Mouse (Mus musculus) lung, embryonic 15.5 days (tissue): Measurements from ENCODE around the gene Idh1. TPM values are rescaled to one million over a fixed set of nuclear protein-coding genes. Genes with fewer than 3 reads are reported as not detected.
A peak's percentile ranks its signal among the peaks of the same experiment; 100 is the strongest.

Source experiments
- ATAC-seq: fragments of 200-750 bp; cut with Nextera tagmentation; 2 replicates; pipeline ENCODE4 v1.8.0; 2017; ENCODE audit warnings: moderate number of reproducible peaks, borderline replicate concordance; ENCODE audit not compliant: low FRiP score, low TSS enrichment; ENCODE audit errors: extremely low read depth
- H3K27ac ChIP-seq: fragments of 300-500 bp; sonication (generic); 2 replicates; pipeline ENCODE4 v1.5.1; 2015; ENCODE audit warnings: moderate library complexity, mild to moderate bottlenecking, inconsistent platforms
- H3K27me3 ChIP-seq: fragments of 300-500 bp; sonication (generic); 2 replicates; pipeline ENCODE4 v1.6.1; 2015; ENCODE audit warnings: inconsistent platforms
- H3K36me3 ChIP-seq: fragments of 300-500 bp; sonication (generic); 2 replicates; pipeline ENCODE4 v1.6.1; 2015; ENCODE audit warnings: inconsistent platforms
- H3K4me1 ChIP-seq: fragments of 300-500 bp; sonication (generic); 2 replicates; pipeline ENCODE4 v1.6.1; 2015; ENCODE audit warnings: inconsistent platforms
- H3K4me2 ChIP-seq: fragments of 300-500 bp; sonication (generic); 2 replicates; pipeline ENCODE4 v1.6.1; 2015; ENCODE audit warnings: inconsistent platforms, mild to moderate bottlenecking, moderate library complexity
- H3K4me3 ChIP-seq: fragments of 300-500 bp; sonication (generic); 2 replicates; pipeline ENCODE4 v1.5.1; 2015; ENCODE audit warnings: mild to moderate bottlenecking, inconsistent platforms
- H3K9ac ChIP-seq: fragments of 300-500 bp; sonication (generic); 2 replicates; pipeline ENCODE4 v1.6.1; 2015; ENCODE audit warnings: inconsistent platforms
- H3K9me3 ChIP-seq: fragments of 300-500 bp; sonication (generic); 2 replicates; pipeline ENCODE4 v1.6.1; 2016; ENCODE audit warnings: inconsistent platforms
- WGBS: fragments of 180-500 bp; shearing (Covaris S2); methylation state at CpG from one replicate; pipeline ENCODE4 v1.1.7; 2015; 5-methylcytosine and 5-hydroxymethylcytosine counted together
- polyA plus RNA-seq: library from polyadenylated mRNA; unstranded; fragments of >200 nt; fragmentation: Nextera tagmentation; extraction: Ambion mirVana; gene quantifications from 2 replicates; pipeline ENCODE4 v1.2.1, GENCODE M21; 2015

The Idh1 gene
- polyA plus RNA-seq, 1 experiment from 2014 or later: 119 TPM

DNA sequence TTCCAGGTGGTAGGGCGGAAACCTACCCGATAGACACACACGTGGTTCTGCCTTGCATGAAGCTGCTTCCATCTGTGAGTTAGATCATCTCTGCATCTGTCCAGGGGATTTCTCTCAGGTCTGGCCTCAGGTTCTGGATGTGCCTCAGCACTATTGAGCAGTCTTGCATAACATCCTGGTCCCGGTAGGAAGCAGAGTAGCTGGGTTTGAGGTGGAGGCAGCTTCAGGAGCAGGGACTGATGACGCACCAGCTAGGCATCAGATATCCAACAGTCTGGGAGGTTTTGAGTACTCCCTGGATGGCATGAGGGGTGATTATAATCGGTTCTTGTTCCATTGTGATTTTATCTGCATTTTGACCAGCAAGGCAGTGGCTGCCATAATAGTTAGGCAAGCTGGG is 48.7 kb downstream of the Idh1 start:
- Histone ChIP-seq H3K4me3 (no peak overlapping the region), H3K9me3 (no peaks in the 10 kb centered on the region), H3K27me3 (no peaks in the 10 kb centered on the region), H3K27ac (no peak overlapping the region), H3K9ac (no peak overlapping the region), H3K4me1 (no peaks in the 10 kb centered on the region), H3K36me3 (no peaks in the 10 kb centered on the region), H3K4me2 (no peak overlapping the region)
- ATAC-seq: no peak
- 85% methylated on average over 6 of the region's 6 CpGs for WGBS

- Histone ChIP-seq H3K27me3 (no peaks in the 10 kb centered on the region), H3K36me3 (no peaks in the 10 kb centered on the region), H3K9me3 (no peaks in the 10 kb centered on the region), H3K4me1 (no peaks in the 10 kb centered on the region), H3K9ac (no peak overlapping the region), H3K4me3 (no peak overlapping the region), H3K4me2 (no peak overlapping the region), H3K27ac (no peak overlapping the region)
- 68% methylated on average over 1 of the region's 1 CpGs for WGBS
- no peak for ATAC-seq
Measured at GRCm38 (mm10) chr1:65132833-65133232, 53.5 kb downstream of the Idh1 start.

DNA sequence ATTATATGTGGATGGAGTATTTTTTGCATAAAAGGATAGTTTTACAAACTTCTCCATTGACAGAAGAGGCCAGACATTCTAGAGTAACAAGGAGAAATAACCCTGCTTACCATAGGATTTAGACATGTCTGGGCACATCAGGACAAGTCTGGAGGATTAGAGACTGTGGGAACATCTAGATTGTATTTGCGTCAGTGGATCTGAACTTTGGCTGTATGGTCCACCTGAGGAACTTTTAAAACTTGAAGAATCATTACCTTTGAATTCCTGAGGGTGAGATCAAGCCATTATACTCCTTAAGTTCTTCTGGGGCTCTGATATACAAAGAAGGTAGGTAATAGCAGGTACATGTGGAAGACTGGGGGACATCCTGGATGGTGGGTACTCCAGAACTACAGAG is 54.6 kb downstream of the Idh1 start:
- Histone ChIP-seq H3K4me3 (no peak overlapping the region), H3K4me2 (no peak overlapping the region), H3K27ac (no peak overlapping the region), H3K4me1 (no peaks in the 10 kb centered on the region), H3K9me3 (no peaks in the 10 kb centered on the region), H3K27me3 (no peaks in the 10 kb centered on the region), H3K36me3 (no peaks in the 10 kb centered on the region), H3K9ac (no peak overlapping the region)
- WGBS: 85% methylated on average over 1 of the region's 1 CpGs
- ATAC-seq: no peak

DNA sequence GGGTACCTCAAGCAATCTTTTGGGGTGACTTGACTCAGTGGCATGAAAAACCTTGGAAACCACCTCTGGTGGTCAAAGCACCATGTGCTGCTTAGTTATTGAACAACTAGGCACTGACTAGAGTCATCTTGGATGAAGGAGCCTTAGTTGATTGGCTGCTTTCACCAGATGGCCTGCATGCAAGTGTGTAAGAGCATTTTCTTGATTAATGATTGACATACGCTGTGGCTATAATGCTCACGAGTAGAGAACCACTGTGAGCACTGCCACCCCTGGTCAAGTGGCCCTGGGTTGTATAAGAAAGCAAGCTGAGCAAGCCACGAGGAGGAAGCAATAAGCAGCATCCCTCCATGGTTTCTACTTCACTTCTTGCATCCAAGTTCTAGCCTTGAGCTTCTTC is 56.1 kb downstream of the Idh1 start:
- WGBS: 65% methylated on average over 3 of the region's 3 CpGs
- Histone ChIP-seq H3K4me3 (no peak overlapping the region), H3K9ac (no peak overlapping the region), H3K9me3 (no peaks in the 10 kb centered on the region), H3K27me3 (no peaks in the 10 kb centered on the region), H3K4me2 (no peak overlapping the region), H3K27ac (no peak overlapping the region), H3K36me3 (no peaks in the 10 kb centered on the region), H3K4me1 (no peaks in the 10 kb centered on the region)
- no peak for ATAC-seq

- ATAC-seq: no peak
- Histone ChIP-seq H3K4me1 (no peaks in the 10 kb centered on the region), H3K9me3 (no peaks in the 10 kb centered on the region), H3K9ac (no peak overlapping the region), H3K27ac (no peak overlapping the region), H3K4me3 (no peak overlapping the region), H3K36me3 (no peaks in the 10 kb centered on the region), H3K27me3 (no peaks in the 10 kb centered on the region), H3K4me2 (no peak overlapping the region)
- WGBS: 47% methylated on average over 3 of the region's 3 CpGs
Measured at GRCm38 (mm10) chr1:65129634-65130180, 56.6 kb downstream of the Idh1 start.

GRCm38 (mm10) chr1:65122574-65123372 is 63.5 kb downstream of the Idh1 start, which contains the start of gene D630023F18Rik:
Gene D630023F18Rik (minus strand): TSS chr1:65123214.
- Histone ChIP-seq H3K27ac (no peak within 1 kb of the TSS), H3K4me3 (no peak within 1 kb of the TSS), H3K4me2 (peak within 1 kb of the TSS; percentile 23; the same call in 1 of the 2 replicates), H3K9me3 (no peaks in the 10 kb centered on the region), H3K36me3 (no peaks in the 10 kb centered on the region), H3K9ac (no peak within 1 kb of the TSS), H3K4me1 (no peaks in the 10 kb centered on the region), H3K27me3 (no peaks in the 10 kb centered on the region)
- no peak for ATAC-seq
- WGBS: 17% methylated on average over 9 of the region's 9 CpGs

DNA sequence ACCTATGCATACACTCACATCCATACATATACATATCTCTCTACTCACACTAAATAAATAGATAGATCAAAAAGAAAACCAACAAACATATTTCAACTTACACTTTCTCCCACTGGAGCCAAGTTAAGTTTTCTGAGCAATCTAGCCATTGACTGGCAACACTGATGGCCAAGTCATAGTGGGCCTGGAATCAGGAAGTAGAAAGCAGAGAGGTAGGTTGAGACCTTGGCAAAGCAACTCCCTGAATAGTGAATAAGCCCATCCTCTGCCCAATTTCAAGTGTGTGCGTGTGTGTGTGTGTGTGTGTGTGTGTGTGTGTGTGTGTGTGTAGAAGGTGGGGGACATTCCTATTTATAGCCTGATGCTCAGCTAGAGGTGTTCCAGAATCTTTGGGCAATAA is 66.9 kb downstream of the Idh1 start, which contains the start of gene Gm28845:
TSS of gene Gm28845 (minus strand) at position 121 of the 400 bp plus-strand sequence.
- H3K27me3 ChIP-seq: no peaks in the 10 kb centered on the region
- no peaks in the 10 kb centered on the region for H3K36me3 ChIP-seq
- no peak within 1 kb of the TSS for H3K27ac ChIP-seq
- no peak within 1 kb of the TSS for H3K9ac ChIP-seq
- no peaks in the 10 kb centered on the region for H3K4me1 ChIP-seq
- no peak for ATAC-seq
- WGBS: 81% methylated on average over 1 of the region's 1 CpGs
- no peak within 1 kb of the TSS for H3K4me3 ChIP-seq
- H3K9me3 ChIP-seq: no peaks in the 10 kb centered on the region
- H3K4me2 ChIP-seq: no peak within 1 kb of the TSS

GRCm38 (mm10) chr1:65118150-65118913 is 68.0 kb downstream of the Idh1 start:
- no peaks in the 10 kb centered on the region for H3K36me3 ChIP-seq
- H3K27me3 ChIP-seq: no peaks in the 10 kb centered on the region
- ATAC-seq: no peak
- 61% methylated on average over 8 of the region's 8 CpGs for WGBS
- no peaks in the 10 kb centered on the region for H3K4me1 ChIP-seq
- H3K27ac ChIP-seq: no peak overlapping the region
- H3K9me3 ChIP-seq: no peaks in the 10 kb centered on the region
- H3K9ac ChIP-seq: no peak overlapping the region
- H3K4me2 ChIP-seq: no peak overlapping the region
- no peak overlapping the region for H3K4me3 ChIP-seq

DNA sequence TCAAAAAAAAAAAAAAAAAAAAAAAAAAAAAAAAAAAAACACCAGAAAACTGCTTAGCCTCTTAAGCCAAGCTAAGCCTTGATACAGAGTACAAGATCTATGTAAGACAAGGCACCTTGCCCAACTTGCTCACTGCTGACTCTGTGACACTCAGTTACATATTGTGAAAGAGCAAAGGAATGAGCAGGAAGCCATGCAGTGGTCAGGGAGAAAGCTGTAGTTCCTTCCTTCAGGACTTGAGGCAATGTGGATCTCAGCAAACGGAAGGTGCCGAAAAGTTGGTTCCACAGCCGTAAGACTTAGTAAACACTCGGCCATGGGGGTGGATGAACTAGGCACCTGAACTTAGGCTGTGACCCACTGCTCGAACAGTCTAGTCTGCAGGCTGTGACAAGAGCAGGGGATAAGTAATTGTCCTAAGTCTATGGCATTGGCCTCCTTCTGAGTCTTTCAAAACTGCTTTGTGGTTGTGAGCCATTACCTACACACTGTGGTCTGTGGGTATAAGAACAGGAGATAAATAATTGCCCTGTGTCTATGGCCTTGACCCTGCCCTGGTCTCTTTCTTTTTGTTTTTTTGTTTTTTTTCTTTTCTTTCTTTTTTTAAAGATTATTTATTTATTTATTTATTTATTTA is 72.6 kb downstream of the Idh1 start:
- no peaks in the 10 kb centered on the region for H3K36me3 ChIP-seq
- no peak overlapping the region for H3K4me2 ChIP-seq
- no peaks in the 10 kb centered on the region for H3K9me3 ChIP-seq
- no peak overlapping the region for H3K9ac ChIP-seq
- ATAC-seq: no peak; the same call in 1 of the 2 replicates
- H3K27me3 ChIP-seq: no peaks in the 10 kb centered on the region
- no peak overlapping the region for H3K4me3 ChIP-seq
- no peak overlapping the region for H3K27ac ChIP-seq
- 86% methylated on average over 5 of the region's 5 CpGs for WGBS
- H3K4me1 ChIP-seq: no peaks in the 10 kb centered on the region

DNA sequence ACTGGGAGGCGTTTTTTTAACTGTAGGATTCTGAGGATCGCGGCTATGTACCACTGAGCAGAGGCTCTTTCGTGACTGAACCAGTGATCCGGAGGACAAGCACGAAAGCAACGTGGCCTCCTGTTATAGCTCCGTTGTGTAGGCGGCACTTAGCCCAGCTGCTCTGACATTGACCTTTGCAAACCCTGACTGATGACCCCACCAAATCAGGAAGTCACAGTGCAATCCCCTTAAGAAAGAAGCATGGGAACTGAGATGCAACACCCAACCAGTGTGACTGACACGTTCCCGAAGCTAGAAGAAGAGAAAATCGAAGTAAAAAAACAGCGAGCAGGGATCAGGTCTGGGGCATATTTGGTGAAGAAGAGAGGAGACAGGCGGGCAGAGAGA is 73.5 kb downstream of the Idh1 start:
- Histone ChIP-seq H3K4me3 (0 out of 2 replicates have a peak overlapping the region, but pooled peaks have one; percentile 0), H3K9ac (no peak overlapping the region), H3K4me1 (no peaks in the 10 kb centered on the region), H3K27ac (no peak overlapping the region), H3K36me3 (no peaks in the 10 kb centered on the region), H3K4me2 (peak overlapping the region; percentile 28), H3K27me3 (no peaks in the 10 kb centered on the region), H3K9me3 (no peaks in the 10 kb centered on the region)
- ATAC-seq: no peak
- 54% methylated on average over 14 of the region's 14 CpGs for WGBS

DNA sequence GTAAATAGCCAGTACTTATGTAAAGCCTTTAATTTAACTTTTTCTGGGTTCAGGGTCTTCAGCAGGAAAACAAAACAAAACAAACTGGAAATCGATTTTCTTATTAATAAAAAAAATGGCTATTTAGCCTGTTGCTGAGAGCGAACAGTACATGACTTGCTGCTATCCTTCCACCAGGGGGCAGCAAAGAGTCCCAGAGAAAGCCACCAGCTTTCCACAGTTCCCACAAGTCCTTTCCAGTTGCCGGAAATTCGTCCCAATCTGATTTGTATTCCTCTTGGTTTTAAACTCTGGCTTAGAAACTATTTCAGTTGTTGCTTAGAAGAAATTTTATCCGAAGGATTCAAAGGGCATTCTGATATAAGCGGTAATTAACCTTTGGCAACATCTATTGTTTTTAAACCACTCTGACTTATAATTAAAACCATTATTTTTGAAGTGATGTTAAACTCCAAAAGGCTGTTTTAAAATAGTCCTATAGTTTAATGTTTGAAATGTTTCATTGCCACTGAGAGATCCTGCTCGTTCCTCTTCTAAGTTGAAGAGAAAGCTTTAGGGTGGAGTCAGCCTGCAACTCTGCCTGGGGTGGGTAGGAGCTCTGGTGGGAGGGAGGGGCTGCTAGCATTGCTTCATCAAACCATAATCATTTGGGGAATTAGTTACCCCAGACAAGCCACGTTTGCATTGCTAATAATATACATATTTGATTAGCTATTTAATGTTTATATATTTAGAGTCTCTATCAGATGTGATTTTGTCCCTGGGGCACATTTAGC is 74.1 kb downstream of the Idh1 start:
- peak; percentile 69; the same call in 1 of the 2 replicates for ATAC-seq
- H3K4me3 ChIP-seq: 0 out of 2 replicates have a peak overlapping the region, but pooled peaks have one; percentile 0
- H3K27me3 ChIP-seq: no peaks in the 10 kb centered on the region
- peak overlapping the region; percentile 28 for H3K4me2 ChIP-seq
- no peak overlapping the region for H3K9ac ChIP-seq
- WGBS: 9% methylated on average over 8 of the region's 8 CpGs
- no peaks in the 10 kb centered on the region for H3K4me1 ChIP-seq
- H3K36me3 ChIP-seq: no peaks in the 10 kb centered on the region
- no peaks in the 10 kb centered on the region for H3K9me3 ChIP-seq
- no peak overlapping the region for H3K27ac ChIP-seq
